Mouse (Mus musculus) layer of hippocampus, postnatal 14 days (tissue): Measurements from ENCODE around the gene Itga7. TPM values are rescaled to one million over a fixed set of nuclear protein-coding genes. Genes with fewer than 3 reads are reported as not detected.
"Not testable (repeated sequence)": the region's sequence is repeated elsewhere in the genome, so short reads cannot be mapped to it uniquely, and the experiment has no call there.

Experiments
- DNase-seq, 2 experiments: peaks; one replicate each; pipeline ENCODE4 v3.0.0; 2021 to 2022; ENCODE audit warnings: low spot score in 2 of 2, mixed read lengths in 1 of 2
- total RNA-seq, 2 experiments: library from RNA; stranded (reverse); gene quantifications; 2 replicates each; pipeline ENCODE4 v1.2.3; 2021

The Itga7 gene
- total RNA-seq, 2 experiments from 2014 or later, result 28.1 to 28.5 TPM

DNA sequence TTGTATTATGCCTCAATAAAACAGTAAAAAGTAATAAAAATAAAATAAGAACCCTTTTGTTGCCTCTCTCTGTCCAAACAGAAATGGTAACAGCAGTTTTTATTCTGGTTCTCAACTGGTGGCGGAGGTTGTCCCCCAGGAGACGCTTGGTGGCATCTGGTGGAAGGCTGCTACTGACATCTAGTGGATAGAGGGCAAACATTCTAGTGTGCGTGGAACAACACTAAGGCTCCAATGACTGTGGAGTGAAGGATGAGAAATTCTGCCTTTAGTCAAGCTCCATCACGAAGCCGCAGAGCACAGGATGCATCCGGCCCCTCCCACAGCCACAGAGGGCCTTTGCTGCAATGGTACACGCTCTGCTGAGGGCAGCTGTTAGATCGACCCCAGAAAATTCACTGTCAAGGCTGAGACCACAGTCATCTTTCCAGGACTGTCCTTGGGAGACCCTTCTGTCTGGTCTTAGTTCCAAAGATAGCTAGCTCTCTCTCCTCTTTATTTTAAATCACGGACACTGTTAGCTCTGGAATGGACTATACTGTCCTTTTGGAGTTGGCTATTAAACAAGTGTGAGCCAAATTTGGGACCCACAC lies 44.0 kb downstream of the Itga7 start:
- peak; percentile 47 to 77 for DNase-seq

DNA sequence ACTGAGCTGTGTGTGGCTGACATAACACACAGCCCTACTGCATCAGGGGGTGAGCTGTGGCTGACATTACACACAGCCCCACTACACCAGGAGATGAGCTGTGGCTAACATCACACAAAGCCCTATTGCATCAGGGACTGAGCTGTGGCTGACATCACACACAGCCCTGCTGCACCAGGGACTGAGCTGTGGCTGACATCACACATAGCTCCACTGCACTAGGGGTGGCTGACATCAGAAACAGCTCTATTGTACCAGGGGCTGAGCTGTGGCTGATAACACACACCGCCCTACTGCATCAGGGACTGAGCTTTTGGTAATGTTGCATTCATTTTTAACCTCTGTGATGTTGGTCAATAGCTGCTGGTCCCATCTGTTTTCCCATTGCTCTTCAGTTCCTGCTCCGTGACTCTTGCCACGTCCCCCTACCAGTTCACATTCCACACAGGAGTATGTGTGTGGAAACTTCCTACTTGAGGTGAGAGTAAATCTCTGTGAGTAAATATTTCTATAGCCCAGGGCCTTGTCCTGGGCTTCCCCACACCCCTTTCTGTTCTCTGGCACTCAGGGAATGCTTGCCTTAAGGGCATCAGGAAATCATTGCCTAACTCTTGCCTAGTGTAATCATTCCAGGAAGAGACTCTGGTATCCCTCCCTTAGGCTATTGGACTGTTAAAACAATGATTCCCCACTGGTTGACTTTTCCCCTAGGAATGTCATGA lies 47.2 kb downstream of the Itga7 start:
- DNase-seq, result no peak

GRCm38 (mm10) chr10:128989131-128989530 lies 55.5 kb downstream of the Itga7 start, which contains the start of gene Olfr9:
Olfr9 (plus strand) TSS chr10:128989431.
- not testable (repeated sequence) for DNase-seq

GRCm38 (mm10) chr10:128990129-128990850 lies 56.7 kb downstream of the Itga7 start:
- DNase-seq, result not testable (repeated sequence)

DNA sequence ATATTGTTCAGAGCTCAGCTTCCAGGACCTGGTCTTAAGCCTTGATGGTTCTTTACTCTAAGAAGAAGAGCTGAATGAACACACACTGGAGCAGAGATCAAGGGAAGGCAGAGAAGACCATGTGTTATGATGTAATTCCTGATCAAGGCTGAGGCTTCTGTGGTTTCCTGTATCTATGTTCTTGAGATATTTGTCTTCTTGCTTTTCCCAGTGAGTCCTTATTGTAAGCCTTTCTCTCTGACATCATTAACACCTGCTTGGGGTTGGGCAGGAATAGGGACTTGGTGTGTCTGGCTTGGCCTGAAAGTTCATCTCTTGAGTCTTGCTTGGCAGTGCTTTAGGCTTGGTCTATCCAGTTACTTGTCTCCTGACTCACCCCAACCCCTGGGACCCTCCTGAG lies 57.4 kb downstream of the Itga7 start:
- DNase-seq, result no peak

DNA sequence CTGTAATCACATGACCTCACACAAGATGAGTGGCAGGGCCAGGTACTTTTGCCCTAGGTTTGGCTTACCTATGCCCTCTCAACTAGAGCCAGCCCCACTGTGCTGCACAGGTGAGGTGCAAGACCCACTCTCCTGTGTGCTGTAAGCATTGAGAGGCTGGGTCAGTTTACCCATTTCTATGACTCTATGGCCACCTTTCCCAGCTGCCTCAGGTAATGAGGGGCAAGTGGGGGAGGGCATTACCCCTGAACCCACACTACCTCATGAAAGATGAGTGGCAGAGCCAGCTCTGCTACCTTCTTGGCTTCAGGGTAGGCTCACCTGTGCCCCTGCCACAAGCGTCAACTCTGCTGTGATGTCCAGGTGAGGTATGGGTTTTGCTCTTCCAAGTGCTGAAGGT lies 62.2 kb downstream of the Itga7 start:
- DNase-seq, result no peak

DNA sequence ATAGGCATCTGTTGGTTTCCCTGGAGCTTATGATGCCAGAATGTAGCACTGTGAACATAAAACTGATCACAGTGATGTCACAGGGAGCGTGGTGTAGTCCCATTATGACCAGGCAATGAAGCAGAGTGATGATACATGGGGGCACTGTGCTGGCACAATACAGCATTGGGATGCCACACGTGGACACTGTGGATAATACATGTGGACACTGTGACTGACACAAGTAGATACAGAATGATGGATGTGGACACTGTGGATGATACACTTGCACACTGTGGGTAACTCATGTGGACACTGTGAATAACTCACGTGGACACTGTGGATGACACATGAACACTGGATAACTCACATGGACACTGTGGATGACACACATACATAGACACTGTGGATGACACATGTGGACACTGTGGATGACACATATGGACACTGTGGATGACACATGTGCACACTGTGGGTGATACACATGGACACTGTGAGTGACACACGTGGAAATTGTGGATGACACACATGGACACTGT lies 63.0 kb downstream of the Itga7 start:
- no peak for DNase-seq

GRCm38 (mm10) chr10:129004032-129004920 lies 70.7 kb downstream of the Itga7 start:
- no peak for DNase-seq

Other genes with a start within 250 kb of the Itga7 start
- 100 to 1,000 TPM; 127 to 133 TPM for gene Rab5b, start 237.6 kb upstream of the Itga7 start, total RNA-seq
- 1 to 10 TPM; 1.5 to 1.6 TPM for gene Pmel, start 229.6 kb upstream of the Itga7 start, total RNA-seq
- gene Cdk2, start 228.8 kb upstream of the Itga7 start, total RNA-seq, result 1 to 10 TPM; 6.1 to 9.3 TPM
- 10 to 100 TPM; 10.4 to 10.5 TPM for gene Dgka, start 189.0 kb upstream of the Itga7 start, total RNA-seq
- gene Pym1, start 185.9 kb upstream of the Itga7 start, total RNA-seq, result 10 to 100 TPM; 30.2 to 31.0 TPM
- 1 to 10 TPM in 1 of 2 experiments, under 1 TPM in 1; 0.83 to 1.2 TPM for gene Mmp19, start 142.9 kb upstream of the Itga7 start, total RNA-seq
- 10 to 100 TPM; 63.7 to 67.1 TPM for gene Dnajc14, start 129.8 kb upstream of the Itga7 start, total RNA-seq
- gene Tmem198b, start 129.4 kb upstream of the Itga7 start, total RNA-seq, result 10 to 100 TPM; 12.6 to 13.1 TPM
- 10 to 100 TPM; 35.5 to 42.2 TPM for gene Sarnp, start 116.5 kb upstream of the Itga7 start, total RNA-seq
- 10 to 100 TPM in 1 of 2 experiments, 1 to 10 TPM in 1; 7.4 to 10.4 TPM for gene Ormdl2, start 112.2 kb upstream of the Itga7 start, total RNA-seq
- 10 to 100 TPM; 23.3 to 26.4 TPM for gene Gdf11, start 42.1 kb upstream of the Itga7 start, total RNA-seq
- gene Cd63, start 32.8 kb upstream of the Itga7 start, total RNA-seq, result 10 to 100 TPM; 76.7 to 86.1 TPM
- 1 to 10 TPM; 8.1 to 8.8 TPM for gene Rdh5, start 10.9 kb upstream of the Itga7 start, total RNA-seq
- gene Bloc1s1, start 9.8 kb upstream of the Itga7 start, total RNA-seq, result 10 to 100 TPM; 96.9 to 98.1 TPM
- not detected for gene Mettl7b, start 27.2 kb downstream of the Itga7 start, total RNA-seq
- gene Olfr9, start 55.6 kb downstream of the Itga7 start, total RNA-seq, result not detected
- not detected for gene Olfr763, start 77.0 kb downstream of the Itga7 start, total RNA-seq
- gene Olfr764-ps1, start 106.1 kb downstream of the Itga7 start, total RNA-seq, result not detected
- gene Olfr765, start 116.2 kb downstream of the Itga7 start, total RNA-seq, result not detected
- not detected for gene Olfr766-ps1, start 135.2 kb downstream of the Itga7 start, total RNA-seq
- not detected for gene Olfr767, start 149.1 kb downstream of the Itga7 start, total RNA-seq
- not detected for gene Olfr768, start 165.6 kb downstream of the Itga7 start, total RNA-seq
- gene Olfr769, start 184.0 kb downstream of the Itga7 start, total RNA-seq, result not detected
- gene Olfr770, start 205.2 kb downstream of the Itga7 start, total RNA-seq, result not detected
- gene Olfr771, start 230.9 kb downstream of the Itga7 start, total RNA-seq, result not detected
- gene Olfr772, start 244.1 kb downstream of the Itga7 start, total RNA-seq, result not detected